Mouse (Mus musculus) kidney, embryonic 14.5 days (tissue): ENCODE results near the gene Cdc14a. TPM values are rescaled to one million over a fixed set of nuclear protein-coding genes. Genes with fewer than 3 reads are reported as not detected.

Experiments used
- ATAC-seq: fragments of 200-750 bp; cut with Nextera tagmentation; 2 replicates; pipeline ENCODE4 v1.8.0; 2017; ENCODE audit warnings: moderate number of reproducible peaks, mild to moderate bottlenecking, moderate TSS enrichment, moderate library complexity; ENCODE audit not compliant: low FRiP score, low TSS enrichment
- H3K27ac ChIP-seq: fragments of 300-500 bp; sonication (generic); 2 replicates; pipeline ENCODE4 v1.5.1; 2014; ENCODE audit warnings: low read depth, mild to moderate bottlenecking, low read length, moderate library complexity, mixed read lengths
- H3K27me3 ChIP-seq: fragments of 300-500 bp; sonication (generic); 2 replicates; pipeline ENCODE4 v1.6.1; 2014; ENCODE audit warnings: mild to moderate bottlenecking, low read length; ENCODE audit not compliant: control insufficient read depth, insufficient read depth
- H3K36me3 ChIP-seq: fragments of 300-500 bp; sonication (generic); 2 replicates; pipeline ENCODE4 v1.6.1; 2014; ENCODE audit warnings: low read length, mixed read lengths; ENCODE audit not compliant: control insufficient read depth, insufficient read depth
- H3K4me1 ChIP-seq: fragments of 300-500 bp; sonication (generic); 2 replicates; pipeline ENCODE4 v1.6.1; 2014; ENCODE audit warnings: low read length, mixed read lengths; ENCODE audit not compliant: control insufficient read depth, insufficient read depth
- H3K4me2 ChIP-seq: fragments of 300-500 bp; sonication (generic); replicated peaks from 2 replicates; pipeline ENCODE4 v1.6.1; 2014; ENCODE audit warnings: low read depth, mild to moderate bottlenecking, low read length
- H3K4me3 ChIP-seq: fragments of 300-500 bp; sonication (generic); 2 replicates; pipeline ENCODE4 v1.5.1; 2014; ENCODE audit warnings: mild to moderate bottlenecking, low read length
- H3K9ac ChIP-seq: fragments of 300-500 bp; sonication (generic); 2 replicates; pipeline ENCODE4 v1.6.1; 2014; ENCODE audit warnings: low read depth, mild to moderate bottlenecking, low read length, moderate library complexity
- H3K9me3 ChIP-seq: fragments of 300-500 bp; sonication (generic); 2 replicates; pipeline ENCODE4 v1.6.1; 2016; ENCODE audit warnings: low read length; ENCODE audit not compliant: control insufficient read depth
- WGBS: fragments of 180-500 bp; shearing (Covaris S2); extraction: QIAGEN DNeasy Blood & Tissue Kit; methylation state at CpG from one replicate; pipeline ENCODE4 v1.1.7; 2014; 5-methylcytosine and 5-hydroxymethylcytosine counted together
- polyA plus RNA-seq: library from polyadenylated mRNA; unstranded; fragments of >200 nt; fragmentation: Nextera tagmentation; extraction: Ambion mirVana; gene quantifications from 2 replicates; pipeline ENCODE4 v1.2.1, GENCODE M21; 2014

Gene Cdc14a
- polyA plus RNA-seq, 1 experiment from 2014 or later: 17.9 TPM

GRCm38 (mm10) chr3:116440066-116440997 lies 16.5 kb upstream of the Cdc14a start:
- Histone ChIP-seq H3K9me3 (no peaks in the 10 kb centered on the region), H3K36me3 (no peaks in the 10 kb centered on the region), H3K4me3 (no peak overlapping the region), H3K4me1 (no peaks in the 10 kb centered on the region), H3K27ac (no peak overlapping the region), H3K4me2 (no peak overlapping the region), H3K9ac (no peak overlapping the region), H3K27me3 (no peaks in the 10 kb centered on the region)
- WGBS: 76% methylated on average over 8 of the region's 8 CpGs
- ATAC-seq: no peak

- WGBS: 84% methylated on average over 9 of the region's 9 CpGs
- Histone ChIP-seq H3K4me2 (no peak overlapping the region), H3K9ac (no peak overlapping the region), H3K27me3 (no peaks in the 10 kb centered on the region), H3K27ac (no peak overlapping the region), H3K4me1 (no peaks in the 10 kb centered on the region), H3K4me3 (no peak overlapping the region), H3K9me3 (no peaks in the 10 kb centered on the region), H3K36me3 (no peaks in the 10 kb centered on the region)
- no peak for ATAC-seq
Observed at GRCm38 (mm10) chr3:116436811-116437601, 13.2 kb upstream of the Cdc14a start.

GRCm38 (mm10) chr3:116436113-116436512 lies 12.3 kb upstream of the Cdc14a start:
- H3K4me2 ChIP-seq: no peak overlapping the region
- H3K4me3 ChIP-seq: no peak overlapping the region
- no peaks in the 10 kb centered on the region for H3K4me1 ChIP-seq
- 84% methylated on average over 3 of the region's 3 CpGs for WGBS
- no peaks in the 10 kb centered on the region for H3K36me3 ChIP-seq
- no peak overlapping the region for H3K27ac ChIP-seq
- no peaks in the 10 kb centered on the region for H3K27me3 ChIP-seq
- no peak overlapping the region for H3K9ac ChIP-seq
- H3K9me3 ChIP-seq: no peaks in the 10 kb centered on the region
- no peak for ATAC-seq

GRCm38 (mm10) chr3:116434757-116435156 lies 10.9 kb upstream of the Cdc14a start:
- WGBS: 76% methylated on average over 2 of the region's 3 CpGs
- no peak for ATAC-seq
- H3K4me1 ChIP-seq: no peaks in the 10 kb centered on the region
- no peak overlapping the region for H3K9ac ChIP-seq
- no peak overlapping the region for H3K4me2 ChIP-seq
- no peak overlapping the region for H3K4me3 ChIP-seq
- no peaks in the 10 kb centered on the region for H3K9me3 ChIP-seq
- H3K27ac ChIP-seq: no peak overlapping the region
- no peaks in the 10 kb centered on the region for H3K36me3 ChIP-seq
- H3K27me3 ChIP-seq: no peaks in the 10 kb centered on the region

GRCm38 (mm10) chr3:116425901-116426300 lies 2.1 kb upstream of the Cdc14a start:
- Histone ChIP-seq H3K4me3 (no peak overlapping the region), H3K9me3 (no peaks in the 10 kb centered on the region), H3K36me3 (no peaks in the 10 kb centered on the region), H3K9ac (no peak overlapping the region), H3K4me2 (no peak overlapping the region), H3K27me3 (no peaks in the 10 kb centered on the region), H3K4me1 (peaks cover 12% of the 10 kb centered on the region; the same call in 1 of the 2 replicates), H3K27ac (no peak overlapping the region)
- no peak for ATAC-seq
- 91% methylated on average over 6 of the region's 6 CpGs for WGBS

- peak overlapping the region; percentile 89 for H3K27ac ChIP-seq
- peak overlapping the region; percentile 90 for H3K4me2 ChIP-seq
- H3K4me1 ChIP-seq: peaks cover 12% of the 10 kb centered on the region; the same call in 1 of the 2 replicates
- no peaks in the 10 kb centered on the region for H3K27me3 ChIP-seq
- peak overlapping the region; percentile 90 for H3K9ac ChIP-seq
- no peaks in the 10 kb centered on the region for H3K36me3 ChIP-seq
- peak overlapping the region; percentile 93 for H3K4me3 ChIP-seq
- ATAC-seq: peak; percentile 45
- under 1% methylated on average over 11 of the region's 11 CpGs for WGBS
- no peaks in the 10 kb centered on the region for H3K9me3 ChIP-seq
Observed at GRCm38 (mm10) chr3:116424973-116425284, 1.1 kb upstream of the Cdc14a start.

GRCm38 (mm10) chr3:116424160-116424972 lies 534 bp upstream of the Cdc14a start:
- Histone ChIP-seq H3K4me1 (peaks cover 12% of the 10 kb centered on the region; the same call in 1 of the 2 replicates), H3K4me2 (peak overlapping the region; percentile 90), H3K9ac (peak overlapping the region; percentile 90), H3K27ac (peak overlapping the region; percentile 89), H3K4me3 (peak overlapping the region; percentile 93), H3K36me3 (no peaks in the 10 kb centered on the region), H3K27me3 (no peaks in the 10 kb centered on the region), H3K9me3 (no peaks in the 10 kb centered on the region)
- under 1% methylated on average over 32 of the region's 32 CpGs for whole genome bisulfite sequencing
- ATAC-seq: peak; percentile 20

GRCm38 (mm10) chr3:116422795-116423352 lies 958 bp downstream of the Cdc14a start:
- H3K4me3 ChIP-seq: peak overlapping the region; percentile 93
- no peak for ATAC-seq
- H3K9me3 ChIP-seq: no peaks in the 10 kb centered on the region
- H3K4me1 ChIP-seq: peaks cover 12% of the 10 kb centered on the region; the same call in 1 of the 2 replicates
- H3K9ac ChIP-seq: peak overlapping the region; percentile 90
- peak overlapping the region; percentile 89 for H3K27ac ChIP-seq
- no peaks in the 10 kb centered on the region for H3K27me3 ChIP-seq
- WGBS: under 1% methylated on average over 23 of the region's 23 CpGs
- H3K36me3 ChIP-seq: no peaks in the 10 kb centered on the region
- peak overlapping the region; percentile 90 for H3K4me2 ChIP-seq
